Mouse (Mus musculus) intestine, embryonic 16.5 days (tissue): Measurements from ENCODE around the gene Lingo2. TPM values are rescaled to one million over a fixed set of nuclear protein-coding genes. Genes with fewer than 3 reads are reported as not detected.

Experiments
- ATAC-seq: fragments of 200-750 bp; cut with Nextera tagmentation; 2 replicates; pipeline ENCODE4 v1.8.0; 2017; ENCODE audit warnings: moderate TSS enrichment, moderate library complexity
- H3K27ac ChIP-seq: fragments of 300-500 bp; sonication (generic); 2 replicates; pipeline ENCODE4 v1.5.1; 2014; ENCODE audit warnings: mild to moderate bottlenecking, low read length
- H3K27me3 ChIP-seq: fragments of 300-500 bp; sonication (generic); replicated peaks from 2 replicates; pipeline ENCODE4 v1.6.1; 2014; ENCODE audit warnings: low read length, control low read depth, mixed read lengths; ENCODE audit not compliant: control insufficient read depth, insufficient read depth
- H3K36me3 ChIP-seq: fragments of 300-500 bp; sonication (generic); 2 replicates; pipeline ENCODE4 v1.6.1; 2014; ENCODE audit warnings: low read length, control low read depth; ENCODE audit not compliant: control insufficient read depth, insufficient read depth
- H3K4me1 ChIP-seq: fragments of 300-500 bp; sonication (generic); 2 replicates; pipeline ENCODE4 v1.6.1; 2014; ENCODE audit warnings: low read length, control low read depth, mixed read lengths; ENCODE audit not compliant: control insufficient read depth, insufficient read depth
- H3K4me2 ChIP-seq: fragments of 300-500 bp; sonication (generic); 2 replicates; pipeline ENCODE4 v1.6.1; 2014; ENCODE audit warnings: low read depth, low read length, control low read depth
- H3K4me3 ChIP-seq: fragments of 300-500 bp; sonication (generic); 2 replicates; pipeline ENCODE4 v1.5.1; 2014; ENCODE audit warnings: mild to moderate bottlenecking, low read length
- H3K9ac ChIP-seq: fragments of 300-500 bp; sonication (generic); 2 replicates; pipeline ENCODE4 v1.6.1; 2014; ENCODE audit warnings: low read depth, low read length
- H3K9me3 ChIP-seq: fragments of 300-500 bp; sonication (generic); 2 replicates; pipeline ENCODE4 v1.6.1; 2016; ENCODE audit warnings: low read length, control low read depth; ENCODE audit not compliant: control insufficient read depth
- WGBS: fragments of 180-500 bp; shearing (Covaris S2); extraction: QIAGEN DNeasy Blood & Tissue Kit; methylation state at CpG from one replicate; pipeline ENCODE4 v1.1.7; 2014; 5-methylcytosine and 5-hydroxymethylcytosine counted together
- polyA plus RNA-seq: library from polyadenylated mRNA; unstranded; fragments of >200 nt; fragmentation: Nextera tagmentation; extraction: Ambion mirVana; gene quantifications from 2 replicates; pipeline ENCODE4 v1.2.1, GENCODE M21; 2015

Gene Lingo2
- polyA plus RNA-seq, 1 experiment from 2014 or later, result 0.65 TPM

DNA sequence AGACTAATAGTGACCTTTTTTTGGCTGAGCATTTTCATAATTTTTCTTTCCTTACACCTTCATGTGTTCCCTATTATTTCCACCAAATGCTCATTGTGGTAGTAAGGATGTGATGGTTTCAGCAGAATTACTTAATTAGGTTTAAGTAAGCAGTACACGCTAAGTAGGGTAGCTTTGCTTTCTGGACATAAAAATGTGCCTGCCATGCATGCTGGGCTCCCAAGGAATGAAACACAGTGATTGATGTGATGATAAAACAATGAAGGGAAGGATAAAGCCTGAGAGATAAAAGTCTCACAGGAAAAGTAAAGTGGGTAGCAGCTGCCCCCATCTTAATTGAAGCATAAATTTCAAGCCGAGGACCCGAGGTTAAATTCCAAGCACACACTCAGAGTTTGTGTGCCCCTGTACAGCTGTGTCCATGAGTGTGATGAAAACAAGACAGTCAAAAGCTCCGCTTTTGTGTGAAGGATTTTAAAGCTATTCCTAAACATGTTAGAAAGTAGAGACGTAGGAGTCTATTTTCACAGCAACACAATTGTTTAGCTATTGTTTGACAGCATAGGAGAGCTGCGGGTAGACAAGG is 898.7 kb downstream of the Lingo2 start:
- Histone ChIP-seq H3K27ac (no peak overlapping the region), H3K9ac (no peak overlapping the region), H3K4me2 (no peak overlapping the region), H3K4me3 (no peak overlapping the region), H3K27me3 (no peaks in the 10 kb centered on the region), H3K4me1 (no peaks in the 10 kb centered on the region), H3K9me3 (no peaks in the 10 kb centered on the region), H3K36me3 (no peaks in the 10 kb centered on the region)
- WGBS, result 56% methylated on average over 6 of the region's 6 CpGs
- no peak for ATAC-seq

DNA sequence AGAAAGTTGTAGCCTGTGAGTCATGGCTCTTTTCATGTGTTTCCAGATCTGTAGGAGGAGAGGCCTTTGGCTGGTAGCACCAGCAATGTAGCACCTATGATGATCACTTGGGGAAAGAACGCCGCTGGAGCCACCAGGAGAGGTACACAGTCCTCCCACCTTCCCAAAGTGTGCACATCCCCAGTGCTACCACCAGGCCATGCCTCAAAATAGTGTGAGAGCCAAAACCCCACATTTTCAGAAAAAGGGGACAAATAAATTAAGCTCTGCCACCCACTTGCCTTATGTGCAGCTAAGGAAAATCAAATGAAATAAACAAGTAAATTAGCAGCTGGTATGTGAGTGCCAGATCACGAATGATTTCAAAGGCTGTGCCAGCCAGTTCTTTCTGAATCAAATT is 911.2 kb downstream of the Lingo2 start:
- Histone ChIP-seq H3K4me3 (no peak overlapping the region), H3K9ac (no peak overlapping the region), H3K27me3 (no peaks in the 10 kb centered on the region), H3K4me2 (no peak overlapping the region), H3K9me3 (no peaks in the 10 kb centered on the region), H3K36me3 (no peaks in the 10 kb centered on the region), H3K27ac (no peak overlapping the region), H3K4me1 (no peaks in the 10 kb centered on the region)
- no peak for ATAC-seq
- WGBS, result 82% methylated on average over 3 of the region's 3 CpGs

DNA sequence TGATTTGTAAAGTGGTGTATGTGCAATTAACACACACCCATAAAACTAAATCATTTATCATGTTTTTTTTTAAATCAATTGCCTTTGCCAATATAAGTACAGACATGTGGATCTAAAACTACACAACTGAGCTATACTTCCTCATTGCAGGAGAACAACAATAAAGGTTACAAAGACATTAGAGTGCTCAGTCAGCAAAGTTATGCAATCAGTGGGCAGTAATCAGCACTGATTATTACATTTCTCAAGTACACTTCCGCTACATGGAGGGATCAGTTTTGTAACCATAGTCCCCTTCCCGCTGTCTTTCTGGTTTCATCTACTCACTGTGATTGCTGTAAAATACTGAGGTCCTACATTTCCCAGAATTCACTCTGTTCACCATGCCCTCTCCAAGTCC is 912.8 kb downstream of the Lingo2 start:
- no peak overlapping the region for H3K4me3 ChIP-seq
- H3K36me3 ChIP-seq, result no peaks in the 10 kb centered on the region
- peak; percentile 87 for ATAC-seq
- no peak overlapping the region for H3K27ac ChIP-seq
- WGBS, result 86% methylated on average over 2 of the region's 2 CpGs
- no peak overlapping the region for H3K4me2 ChIP-seq
- no peaks in the 10 kb centered on the region for H3K9me3 ChIP-seq
- H3K4me1 ChIP-seq, result no peaks in the 10 kb centered on the region
- H3K9ac ChIP-seq, result no peak overlapping the region
- H3K27me3 ChIP-seq, result no peaks in the 10 kb centered on the region

DNA sequence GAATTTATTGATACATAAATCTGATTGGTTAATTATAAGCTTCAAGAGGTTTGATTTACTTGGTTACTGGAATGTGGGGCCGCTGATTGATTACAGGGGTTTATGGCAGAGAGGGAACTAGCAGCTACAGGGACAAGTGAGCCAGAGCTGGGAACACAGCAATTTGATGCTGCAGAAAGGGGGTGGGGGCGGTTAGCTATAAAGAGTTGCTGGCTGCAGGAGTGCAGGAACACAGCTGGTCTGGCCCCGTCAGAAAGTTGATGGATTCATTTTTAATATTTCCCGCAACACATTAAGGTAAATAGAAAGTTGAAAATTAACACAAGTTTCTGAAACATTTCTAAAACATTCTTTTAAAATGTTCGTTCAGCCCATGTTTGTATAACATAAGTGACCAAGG is 919.5 kb downstream of the Lingo2 start:
- Histone ChIP-seq H3K27me3 (no peaks in the 10 kb centered on the region), H3K9ac (no peak overlapping the region), H3K4me1 (no peaks in the 10 kb centered on the region), H3K4me3 (no peak overlapping the region), H3K4me2 (no peak overlapping the region), H3K9me3 (no peaks in the 10 kb centered on the region), H3K27ac (no peak overlapping the region), H3K36me3 (no peaks in the 10 kb centered on the region)
- ATAC-seq, result no peak
- 58% methylated on average over 5 of the region's 5 CpGs for WGBS

DNA sequence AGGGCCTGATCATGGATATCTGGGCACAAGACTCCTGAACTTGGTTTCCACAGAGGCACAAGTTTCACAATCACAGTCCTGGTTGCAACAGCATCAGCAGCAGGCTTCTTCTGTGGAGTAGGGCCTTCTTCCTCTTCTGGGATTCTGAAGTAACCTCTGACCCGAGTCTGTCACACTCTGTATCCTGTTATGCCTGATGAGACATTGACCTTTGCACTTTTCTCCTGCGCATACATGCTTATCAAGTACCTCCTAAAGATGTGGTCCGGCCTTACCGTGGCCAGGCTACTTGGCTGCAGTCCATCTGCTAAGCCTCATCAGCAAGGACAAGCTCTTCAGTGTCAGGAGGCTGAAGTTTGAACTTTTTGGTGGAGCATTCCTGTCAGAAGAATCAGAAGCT is 937.4 kb downstream of the Lingo2 start:
- Histone ChIP-seq H3K27ac (no peak overlapping the region), H3K9me3 (no peaks in the 10 kb centered on the region), H3K4me1 (no peaks in the 10 kb centered on the region), H3K36me3 (no peaks in the 10 kb centered on the region), H3K9ac (no peak overlapping the region), H3K4me2 (no peak overlapping the region), H3K27me3 (no peaks in the 10 kb centered on the region), H3K4me3 (no peak overlapping the region)
- peak; percentile 84 for ATAC-seq
- 35% methylated on average over 4 of the region's 4 CpGs for WGBS

DNA sequence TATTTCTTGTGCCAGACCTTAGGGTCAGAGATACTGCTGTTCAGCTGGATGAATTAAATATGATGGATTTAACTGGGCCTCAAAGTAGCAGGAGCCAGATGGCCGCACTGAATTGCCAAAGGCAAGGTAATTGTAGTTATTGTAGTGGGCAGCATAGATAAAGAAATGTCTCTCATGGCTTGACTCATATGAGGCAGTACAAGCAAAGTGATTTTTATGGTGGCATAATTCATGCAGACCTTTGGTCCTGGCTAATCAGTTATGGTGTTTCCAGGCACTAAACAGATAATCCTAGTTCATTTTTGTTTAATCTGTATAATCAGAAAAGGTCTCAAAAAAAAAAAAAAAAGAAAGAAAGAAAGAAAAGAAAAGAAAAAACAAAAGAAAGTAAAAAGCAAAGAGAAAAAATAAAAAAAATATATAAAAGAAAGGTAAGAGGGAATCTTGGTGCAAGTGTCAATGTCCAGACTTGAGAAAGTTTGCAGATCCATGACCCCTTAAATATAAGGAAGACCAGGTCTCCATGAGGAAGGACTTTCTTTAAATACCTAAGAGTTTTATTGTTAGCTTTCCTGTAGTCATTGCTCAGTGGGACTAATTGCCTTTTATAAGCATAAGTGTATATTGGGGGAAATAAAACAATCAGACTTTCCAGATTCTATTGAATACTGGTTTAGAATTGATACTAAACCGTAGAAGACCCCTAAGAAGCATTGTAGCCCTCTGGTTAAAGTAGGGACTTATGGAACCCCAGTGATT is 959.4 kb downstream of the Lingo2 start:
- ATAC-seq, result peak; percentile 98
- Histone ChIP-seq H3K4me2 (no peak overlapping the region), H3K4me1 (no peaks in the 10 kb centered on the region), H3K27ac (no peak overlapping the region; the same call in 1 of the 2 replicates), H3K9me3 (no peaks in the 10 kb centered on the region), H3K27me3 (no peaks in the 10 kb centered on the region), H3K4me3 (no peak overlapping the region), H3K36me3 (no peaks in the 10 kb centered on the region), H3K9ac (no peak overlapping the region)
- 52% methylated on average over 2 of the region's 2 CpGs for WGBS

DNA sequence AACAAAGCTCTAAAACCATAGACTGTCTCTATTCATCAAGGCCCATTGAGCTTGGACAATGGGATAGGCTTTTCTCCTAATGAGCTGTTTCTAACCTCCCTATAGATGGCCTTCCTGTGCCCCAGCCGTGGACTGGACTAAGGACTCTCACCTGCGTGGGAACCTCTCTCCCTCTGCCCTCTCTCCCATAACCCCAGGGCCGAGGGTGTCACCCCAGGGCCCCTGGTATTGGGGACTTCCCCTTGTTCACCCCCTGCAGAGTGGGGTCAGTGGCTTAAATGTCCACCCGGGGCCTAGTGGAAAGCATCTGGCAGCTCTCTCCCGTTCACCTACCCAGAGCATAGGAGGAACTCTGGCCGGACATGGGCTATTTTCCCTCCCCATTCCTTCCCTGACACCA is 965.5 kb downstream of the Lingo2 start:
- Histone ChIP-seq H3K4me1 (no peaks in the 10 kb centered on the region), H3K27ac (no peak overlapping the region), H3K27me3 (no peaks in the 10 kb centered on the region), H3K9ac (no peak overlapping the region), H3K36me3 (no peaks in the 10 kb centered on the region), H3K4me2 (no peak overlapping the region), H3K9me3 (no peaks in the 10 kb centered on the region), H3K4me3 (no peak overlapping the region)
- WGBS, result 81% methylated on average over 6 of the region's 6 CpGs
- ATAC-seq, result no peak

DNA sequence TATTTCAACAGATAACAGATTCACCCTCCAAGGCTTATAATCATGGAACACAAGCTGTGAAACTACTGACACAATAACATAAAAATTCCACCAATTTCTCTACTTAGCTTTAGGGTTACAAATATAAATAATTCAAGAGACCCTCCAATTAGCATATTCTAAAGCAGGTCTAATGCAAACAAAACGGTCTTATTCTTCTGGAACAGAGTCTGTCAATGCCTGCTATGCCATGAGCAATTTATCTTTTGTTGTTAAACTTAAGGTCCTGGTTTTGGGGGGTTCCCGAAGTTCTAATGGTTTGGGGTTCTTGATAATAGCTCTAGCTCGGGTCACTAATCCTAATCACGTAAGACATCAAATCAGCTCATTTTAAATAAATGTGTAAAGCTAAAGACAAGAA is 988.0 kb downstream of the Lingo2 start:
- Histone ChIP-seq H3K4me3 (no peak overlapping the region), H3K9me3 (no peaks in the 10 kb centered on the region), H3K27me3 (no peaks in the 10 kb centered on the region), H3K36me3 (no peaks in the 10 kb centered on the region), H3K4me1 (no peaks in the 10 kb centered on the region), H3K27ac (no peak overlapping the region), H3K4me2 (no peak overlapping the region), H3K9ac (no peak overlapping the region)
- 78% methylated on average over 4 of the region's 4 CpGs for WGBS
- no peak for ATAC-seq

DNA sequence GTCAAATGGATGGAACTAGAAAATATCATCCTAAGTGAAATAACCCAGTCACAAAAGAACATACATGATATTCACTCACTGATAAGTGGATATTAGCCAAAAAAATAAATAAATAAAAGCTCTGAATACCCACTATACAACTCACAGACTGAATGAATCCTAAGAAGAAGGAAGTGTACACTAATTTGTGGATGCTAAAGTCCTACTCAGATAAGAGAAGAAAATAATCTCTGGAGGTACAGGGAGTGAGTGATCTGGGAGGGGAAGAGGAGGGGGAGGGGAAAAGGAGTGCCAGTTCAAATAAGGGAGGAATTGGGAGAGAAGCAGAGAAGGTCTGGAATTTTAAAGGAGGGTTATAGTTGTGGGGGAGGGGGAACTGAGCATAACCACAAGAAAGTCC is 999.7 kb downstream of the Lingo2 start:
- Histone ChIP-seq H3K9ac (no peak overlapping the region), H3K4me2 (no peak overlapping the region), H3K27me3 (no peaks in the 10 kb centered on the region), H3K36me3 (no peaks in the 10 kb centered on the region), H3K4me3 (no peak overlapping the region), H3K27ac (no peak overlapping the region), H3K9me3 (no peaks in the 10 kb centered on the region), H3K4me1 (no peaks in the 10 kb centered on the region)
- ATAC-seq, result peak; percentile 92

DNA sequence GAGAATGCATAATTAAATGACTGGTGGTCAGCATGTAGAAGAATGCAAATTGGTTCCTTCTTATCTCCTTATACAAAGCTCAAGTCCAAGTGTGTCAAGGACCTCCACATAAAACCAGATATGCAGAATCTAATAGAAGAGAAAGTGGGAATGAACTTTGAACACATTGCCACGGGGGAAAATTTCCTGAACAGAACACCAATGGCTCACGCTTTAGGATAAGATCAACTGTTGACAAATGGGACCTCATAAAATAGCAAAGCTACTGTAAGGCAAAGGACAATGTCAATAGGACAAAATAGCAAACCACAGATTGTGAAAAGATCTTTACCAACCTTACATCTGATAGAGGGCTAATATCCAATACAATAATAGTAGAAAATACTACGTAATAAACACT is 1000.3 kb downstream of the Lingo2 start:
- H3K4me3 ChIP-seq, result no peak overlapping the region
- H3K4me1 ChIP-seq, result no peaks in the 10 kb centered on the region
- no peaks in the 10 kb centered on the region for H3K27me3 ChIP-seq
- no peaks in the 10 kb centered on the region for H3K36me3 ChIP-seq
- H3K4me2 ChIP-seq, result no peak overlapping the region
- no peak overlapping the region for H3K27ac ChIP-seq
- H3K9ac ChIP-seq, result no peak overlapping the region
- peak; percentile 63 for ATAC-seq
- 65% methylated on average over 3 of the region's 3 CpGs for WGBS
- no peaks in the 10 kb centered on the region for H3K9me3 ChIP-seq
